Mouse (Mus musculus) lung, adult 18-20 months (tissue): ENCODE data around the gene Bcl2l11.
"Not testable (repeated sequence)": the region's sequence is repeated elsewhere in the genome, so short reads cannot be mapped to it uniquely, and the experiment has no call there.

Experiments
- DNase-seq, 2 experiments: peaks; one replicate each; pipeline ENCODE4 v3.0.0; 2022; ENCODE audit warnings: mixed read lengths in 2 of 2

Gene Bcl2l11

GRCm38 (mm10) chr2:128125635-128126470, at the start of gene Bcl2l11:
TSS of gene Bcl2l11 (plus strand) at chr2:128126038.
- DNase-seq: peak; percentile 97

- DNase-seq: no peak
These were observed 48.9 kb upstream of the Bcl2l11 start for GRCm38 (mm10) chr2:128076936-128077335.

GRCm38 (mm10) chr2:128078859-128079258, 47.0 kb upstream of the Bcl2l11 start:
- DNase-seq: no peak

- no peak for DNase-seq
These were observed 46.5 kb upstream of the Bcl2l11 start for GRCm38 (mm10) chr2:128079316-128079715.

- no peak for DNase-seq
These were observed 42.0 kb upstream of the Bcl2l11 start for GRCm38 (mm10) chr2:128083844-128084243.

GRCm38 (mm10) chr2:128084607-128085006, 41.2 kb upstream of the Bcl2l11 start:
- no peak for DNase-seq

- DNase-seq: no peak
These were observed 40.4 kb upstream of the Bcl2l11 start for GRCm38 (mm10) chr2:128085481-128085880.

- no peak for DNase-seq
These were observed 39.4 kb upstream of the Bcl2l11 start for GRCm38 (mm10) chr2:128086301-128086886.

- DNase-seq: no peak
These were observed 38.8 kb upstream of the Bcl2l11 start for GRCm38 (mm10) chr2:128086996-128087526.

GRCm38 (mm10) chr2:128087798-128088545, 37.9 kb upstream of the Bcl2l11 start:
- no peak for DNase-seq

GRCm38 (mm10) chr2:128090283-128090885, 35.5 kb upstream of the Bcl2l11 start:
- no peak for DNase-seq

- DNase-seq: no peak
These were observed 34.1 kb upstream of the Bcl2l11 start for GRCm38 (mm10) chr2:128091431-128092369.

GRCm38 (mm10) chr2:128092451-128092850, 33.4 kb upstream of the Bcl2l11 start:
- no peak for DNase-seq

- no peak for DNase-seq
These were observed 31.6 kb upstream of the Bcl2l11 start for GRCm38 (mm10) chr2:128094196-128094595.

GRCm38 (mm10) chr2:128094602-128095001, 31.2 kb upstream of the Bcl2l11 start:
- DNase-seq: no peak

GRCm38 (mm10) chr2:128095270-128095669, 30.6 kb upstream of the Bcl2l11 start:
- no peak for DNase-seq

- DNase-seq: no peak
These were observed 29.8 kb upstream of the Bcl2l11 start for GRCm38 (mm10) chr2:128096070-128096469.

- DNase-seq: not testable (repeated sequence)
These were observed 27.7 kb upstream of the Bcl2l11 start for GRCm38 (mm10) chr2:128098118-128098517.

GRCm38 (mm10) chr2:128102086-128102485, 23.8 kb upstream of the Bcl2l11 start:
- DNase-seq: no peak

GRCm38 (mm10) chr2:128104815-128105214, 21.0 kb upstream of the Bcl2l11 start:
- no peak for DNase-seq

GRCm38 (mm10) chr2:128105651-128106050, 20.2 kb upstream of the Bcl2l11 start:
- DNase-seq: peak; percentile 11 to 29

- DNase-seq: no peak
These were observed 14.3 kb upstream of the Bcl2l11 start for GRCm38 (mm10) chr2:128111537-128111936.
